Mouse (Mus musculus) ES-Bruce4 (cell line): ENCODE results near the gene Slc31a1. TPM values are rescaled to one million over a fixed set of nuclear protein-coding genes. Genes with fewer than 3 reads are reported as not detected.

Source experiments
- H3K27ac ChIP-seq: 2 replicates; pipeline ENCODE4 v1.5.1; 2012; ENCODE audit warnings: low read length, inconsistent platforms; ENCODE audit not compliant: insufficient read depth
- H3K27me3 ChIP-seq: 2 replicates; pipeline ENCODE4 v1.6.1; 2012; ENCODE audit warnings: mild to moderate bottlenecking, low read length, inconsistent platforms; ENCODE audit not compliant: control insufficient read depth, poor library complexity, insufficient read depth, severe bottlenecking
- H3K36me3 ChIP-seq: 2 replicates; pipeline ENCODE4 v1.6.1; 2012; ENCODE audit warnings: inconsistent platforms, mild to moderate bottlenecking, low read length, moderate library complexity; ENCODE audit not compliant: control insufficient read depth, poor library complexity, insufficient read depth, severe bottlenecking
- H3K4me1 ChIP-seq: one replicate; pipeline ENCODE4 v1.8.1; 2011; ENCODE audit warnings: low read length; ENCODE audit not compliant: control insufficient read depth, insufficient read depth
- H3K4me3 ChIP-seq: 2 replicates; pipeline ENCODE4 v1.5.1; 2011; ENCODE audit warnings: low read depth, mild to moderate bottlenecking, low read length
- H3K9ac ChIP-seq: 2 replicates; pipeline ENCODE4 v1.6.1; 2012; ENCODE audit warnings: low read depth, mild to moderate bottlenecking, inconsistent platforms; ENCODE audit not compliant: poor library complexity, severe bottlenecking
- H3K9me3 ChIP-seq: replicated peaks from 2 replicates; pipeline ENCODE4 v1.6.1; 2012; ENCODE audit warnings: mild to moderate bottlenecking, low read length, inconsistent platforms; ENCODE audit not compliant: control insufficient read depth, poor library complexity, insufficient read depth, severe bottlenecking
- CTCF ChIP-seq: IDR thresholded peaks from one replicate; pipeline ENCODE4 v1.8.1; 2011; ENCODE audit warnings: low read depth, low read length
- EP300 ChIP-seq: IDR thresholded peaks from 2 replicates; pipeline ENCODE4 v1.6.1; 2011; ENCODE audit warnings: low read depth, low read length; ENCODE audit not compliant: insufficient read depth
- POLR2A ChIP-seq: IDR thresholded peaks from one replicate; pipeline ENCODE4 v1.8.1; 2011; ENCODE audit warnings: low read length; ENCODE audit not compliant: insufficient read depth
- polyA plus RNA-seq: library from polyadenylated mRNA; stranded (reverse); fragments of >200 nt; gene quantifications from 2 replicates; pipeline ENCODE4 v1.2.4, GENCODE M21; 2011; ENCODE audit warnings: low read depth; ENCODE audit not compliant: missing spikeins, insufficient read depth, insufficient read length

Slc31a1 gene
- polyA plus RNA-seq = 56.2 and 56.8 TPM in 2 replicates

GRCm38 (mm10) chr4:62360088-62360804 is at the start of gene Slc31a1, which contains the start of gene Fkbp15:
Slc31a1 (plus strand) TSS chr4:62360727.
Fkbp15 (minus strand) TSS chr4:62360548.
- Histone ChIP-seq H3K4me3 (peak within 1 kb of the TSS; percentile 92), H3K36me3 (no peaks in the 10 kb centered on the region), H3K27me3 (no peaks in the 10 kb centered on the region), H3K9ac (peak within 1 kb of the TSS; percentile 76), H3K27ac (peak within 1 kb of the TSS; percentile 24; the same call in 1 of the 2 replicates), H3K4me1 (no peaks in the 10 kb centered on the region), H3K9me3 (no peaks in the 10 kb centered on the region)
- 0 out of 2 replicates have a peak, but pooled peaks have one; percentile 1 for TF ChIP-seq EP300
- TF ChIP-seq CTCF = no peak
- TF ChIP-seq POLR2A = peak; percentile 94

GRCm38 (mm10) chr4:62312821-62313220 is 47.7 kb upstream of the Slc31a1 start:
- no peaks in the 10 kb centered on the region for H3K27me3 ChIP-seq
- H3K4me1 ChIP-seq = peaks cover 7% of the 10 kb centered on the region

GRCm38 (mm10) chr4:62313641-62314211 is 46.8 kb upstream of the Slc31a1 start:
- H3K36me3 ChIP-seq = no peaks in the 10 kb centered on the region
- no peak for TF ChIP-seq CTCF
- no peak for TF ChIP-seq POLR2A
- TF ChIP-seq EP300 = no peak
- no peak overlapping the region for H3K4me3 ChIP-seq
- H3K9me3 ChIP-seq = no peaks in the 10 kb centered on the region
- no peaks in the 10 kb centered on the region for H3K27me3 ChIP-seq
- H3K27ac ChIP-seq = no peak overlapping the region
- H3K4me1 ChIP-seq = peaks cover 7% of the 10 kb centered on the region
- H3K9ac ChIP-seq = no peak overlapping the region

More at GRCm38 (mm10) chr4:62312821-62313220, 47.7 kb upstream of the Slc31a1 start:
- no peak overlapping the region for H3K27ac ChIP-seq
- no peak overlapping the region for H3K4me3 ChIP-seq
- no peaks in the 10 kb centered on the region for H3K36me3 ChIP-seq
- H3K9me3 ChIP-seq = no peaks in the 10 kb centered on the region
- TF ChIP-seq POLR2A (no peak), EP300 (no peak), CTCF (no peak)
- H3K9ac ChIP-seq = no peak overlapping the region

GRCm38 (mm10) chr4:62314516-62314915 is 46.0 kb upstream of the Slc31a1 start:
- H3K4me3 ChIP-seq = no peak overlapping the region
- TF ChIP-seq EP300 (no peak), CTCF (no peak), POLR2A (no peak)
- H3K36me3 ChIP-seq = no peaks in the 10 kb centered on the region
- H3K9ac ChIP-seq = no peak overlapping the region
- no peaks in the 10 kb centered on the region for H3K9me3 ChIP-seq
- peak overlapping the region; percentile 23; the same call in 1 of the 2 replicates for H3K27ac ChIP-seq
- H3K4me1 ChIP-seq = peaks cover 7% of the 10 kb centered on the region
- H3K27me3 ChIP-seq = no peaks in the 10 kb centered on the region

GRCm38 (mm10) chr4:62316456-62316855 is 44.1 kb upstream of the Slc31a1 start:
- no peaks in the 10 kb centered on the region for H3K27me3 ChIP-seq
- peak overlapping the region; percentile 51; the same call in 1 of the 2 replicates for H3K27ac ChIP-seq
- H3K36me3 ChIP-seq = peaks cover 2% of the 10 kb centered on the region; the same call in 1 of the 2 replicates
- H3K9me3 ChIP-seq = no peaks in the 10 kb centered on the region
- H3K4me3 ChIP-seq = no peak overlapping the region
- H3K9ac ChIP-seq = no peak overlapping the region
- TF ChIP-seq POLR2A = no peak
- TF ChIP-seq EP300 = 0 out of 2 replicates have a peak, but pooled peaks have one; percentile 54
- H3K4me1 ChIP-seq = peaks cover 7% of the 10 kb centered on the region

GRCm38 (mm10) chr4:62318294-62318693 is 42.2 kb upstream of the Slc31a1 start:
- peaks cover 2% of the 10 kb centered on the region; the same call in 1 of the 2 replicates for H3K36me3 ChIP-seq

More at GRCm38 (mm10) chr4:62318294-62318693, 42.2 kb upstream of the Slc31a1 start:
- Histone ChIP-seq H3K4me1 (peaks cover 5% of the 10 kb centered on the region), H3K4me3 (no peak overlapping the region), H3K27ac (no peak overlapping the region), H3K9me3 (no peaks in the 10 kb centered on the region), H3K9ac (no peak overlapping the region), H3K27me3 (no peaks in the 10 kb centered on the region)
- TF ChIP-seq CTCF (no peak), POLR2A (no peak), EP300 (no peak)
